Comparison of ENCODE assay signal across 8 mouse cellular contexts in the genomic region with DNA sequence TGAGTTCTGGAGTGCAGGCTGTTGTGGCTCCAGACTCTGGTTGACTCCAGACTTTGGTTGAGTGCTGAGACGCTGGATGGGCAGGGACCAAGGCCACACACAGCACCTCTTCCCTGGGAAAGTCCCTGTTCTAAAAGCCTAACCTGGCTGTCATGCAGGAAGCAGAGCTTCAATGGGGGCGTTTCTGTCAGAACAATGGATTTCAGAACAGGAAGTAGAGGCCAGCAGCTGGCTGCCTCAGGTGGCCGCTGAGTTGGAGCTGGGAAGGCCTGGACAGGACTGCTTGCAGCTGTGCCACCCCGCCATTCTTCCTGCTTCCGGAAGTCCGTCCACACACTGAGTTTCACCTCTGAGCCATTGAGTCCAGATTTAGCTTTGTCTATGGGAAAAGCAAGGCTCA. TPM values are rescaled to one million over a fixed set of nuclear protein-coding genes. Genes with fewer than 3 reads are reported as not detected.
DNase-seq lines count a peak whose midpoint lies in the region; ATAC-seq and TF ChIP-seq lines count a peak whose summit lies in the region.

No protein-coding gene starts in this region.

- H3K27me3 ChIP-seq in embryonic facial prominence, embryonic 15.5 days, result no peaks in the 10 kb centered on the region
- H3K27me3 ChIP-seq in hindbrain, embryonic 15.5 days, result no peaks in the 10 kb centered on the region
- H3K27me3 ChIP-seq in limb, embryonic 15.5 days, result no peaks in the 10 kb centered on the region
- no peaks in the 10 kb centered on the region for H3K27me3 ChIP-seq in forebrain, embryonic 15.5 days

- no peak overlapping the region for H3K4me3 ChIP-seq in layer of hippocampus, adult 2 months
- H3K4me3 ChIP-seq in embryonic facial prominence, embryonic 15.5 days (replicated peaks), result no peak overlapping the region
- no peak overlapping the region for H3K4me3 ChIP-seq in hindbrain, embryonic 15.5 days
- H3K4me3 ChIP-seq in limb, embryonic 15.5 days, result no peak overlapping the region
- H3K4me3 ChIP-seq in forebrain, embryonic 15.5 days, result no peak overlapping the region

- peak overlapping the region; percentile 36 for H3K27ac ChIP-seq in layer of hippocampus, adult 2 months
- H3K27ac ChIP-seq in embryonic facial prominence, embryonic 15.5 days (replicated peaks), result peak overlapping the region; percentile 36; the same call in 1 of the 2 replicates
- no peak overlapping the region for H3K27ac ChIP-seq in hindbrain, embryonic 15.5 days (replicated peaks)
- H3K27ac ChIP-seq in limb, embryonic 15.5 days, result 0 out of 2 replicates have a peak overlapping the region, but pooled peaks have one; percentile 24
- H3K27ac ChIP-seq in forebrain, embryonic 15.5 days (replicated peaks), result no peak overlapping the region

- no peak overlapping the region for H3K4me2 ChIP-seq in embryonic facial prominence, embryonic 15.5 days (replicated peaks)
- H3K4me2 ChIP-seq in hindbrain, embryonic 15.5 days, result 0 out of 2 replicates have a peak overlapping the region, but pooled peaks have one; percentile 4
- H3K4me2 ChIP-seq in limb, embryonic 15.5 days, result no peak overlapping the region
- H3K4me2 ChIP-seq in forebrain, embryonic 15.5 days (replicated peaks), result no peak overlapping the region

- H3K36me3 ChIP-seq in embryonic facial prominence, embryonic 15.5 days, result peaks cover 4% of the 10 kb centered on the region; the same call in 1 of the 2 replicates
- H3K36me3 ChIP-seq in hindbrain, embryonic 15.5 days, result no peaks in the 10 kb centered on the region; the same call in 1 of the 2 replicates
- H3K36me3 ChIP-seq in limb, embryonic 15.5 days, result peaks cover 16% of the 10 kb centered on the region; the same call in 1 of the 2 replicates
- 0 out of 2 replicates have a peak, but pooled peaks cover 2% of the 10 kb centered on the region for H3K36me3 ChIP-seq in forebrain, embryonic 15.5 days

- H3K9ac ChIP-seq in embryonic facial prominence, embryonic 15.5 days, result no peak overlapping the region
- no peak overlapping the region for H3K9ac ChIP-seq in hindbrain, embryonic 15.5 days
- H3K9ac ChIP-seq in limb, embryonic 15.5 days, result no peak overlapping the region
- H3K9ac ChIP-seq in forebrain, embryonic 15.5 days (replicated peaks), result no peak overlapping the region

- 50% methylated on average over 6 of the region's 6 CpGs for WGBS in embryonic facial prominence, embryonic 15.5 days
- WGBS in hindbrain, embryonic 15.5 days, result 63% methylated on average over 6 of the region's 6 CpGs
- WGBS in limb, embryonic 15.5 days, result 73% methylated on average over 6 of the region's 6 CpGs
- 64% methylated on average over 6 of the region's 6 CpGs for WGBS in forebrain, embryonic 15.5 days

- no peak for TF ChIP-seq CTCF in layer of hippocampus, adult 2 months (conservative IDR thresholded peaks at IDR 0.05)

- ATAC-seq in embryonic facial prominence, embryonic 15.5 days (ENCODE audit: insufficient number of reproducible peaks, low FRiP score, low TSS enrichment, low read depth), result 0 out of 2 replicates have a peak, but pooled peaks have one; percentile 24
- ATAC-seq in hindbrain, embryonic 15.5 days (ENCODE audit: low FRiP score, low read depth), result no peak
- ATAC-seq in limb, embryonic 15.5 days (ENCODE audit: insufficient number of reproducible peaks, low FRiP score, low TSS enrichment, low read depth), result no peak
- no peak for ATAC-seq in megakaryocyte progenitor cell, adult 5-6 weeks (replicated peaks; ENCODE audit: poor library complexity)
- no peak for ATAC-seq in forebrain, embryonic 15.5 days (replicated peaks)

- DNase-seq in layer of hippocampus, adult 2 months (ENCODE audit: low spot score in 2 of 2), result no peak
- no peak for DNase-seq in layer of hippocampus, adult 8-10 months (ENCODE audit: low spot score in 2 of 2)
- DNase-seq in thymus, postnatal 25 days, result no peak

- H3K9me3 ChIP-seq in embryonic facial prominence, embryonic 15.5 days (replicated peaks), result no peaks in the 10 kb centered on the region
- H3K9me3 ChIP-seq in hindbrain, embryonic 15.5 days, result no peaks in the 10 kb centered on the region
- no peaks in the 10 kb centered on the region for H3K9me3 ChIP-seq in limb, embryonic 15.5 days
- no peaks in the 10 kb centered on the region for H3K9me3 ChIP-seq in forebrain, embryonic 15.5 days

- peaks cover 8% of the 10 kb centered on the region; the same call in 1 of the 2 replicates for H3K4me1 ChIP-seq in embryonic facial prominence, embryonic 15.5 days
- H3K4me1 ChIP-seq in hindbrain, embryonic 15.5 days (replicated peaks), result peaks cover 16% of the 10 kb centered on the region
- H3K4me1 ChIP-seq in limb, embryonic 15.5 days, result peaks cover 3% of the 10 kb centered on the region; the same call in 1 of the 2 replicates
- H3K4me1 ChIP-seq in forebrain, embryonic 15.5 days, result peaks cover 6% of the 10 kb centered on the region; the same call in 1 of the 2 replicates

RNA-seq across cellular contexts. Expression of a gene that starts 7.6 kb away (rescaled TPM):
- total RNA-seq in layer of hippocampus, adult 2 months (2021), result 1 to 10 TPM; 5.4 to 7.0 TPM
- total RNA-seq in layer of hippocampus, adult 8-10 months (2022), result 1 to 10 TPM; 5.3 to 6.4 (median 5.9) TPM
- polyA plus RNA-seq in embryonic facial prominence, embryonic 15.5 days (2015; fragmentation: Nextera tagmentation; extraction: Ambion mirVana), result 13.9 and 14.5 TPM in 2 replicates
- 9.5 and 10.7 TPM in 2 replicates for polyA plus RNA-seq in hindbrain, embryonic 15.5 days (2015; fragmentation: Nextera tagmentation; extraction: Ambion mirVana)
- 11.3 and 13.1 TPM in 2 replicates for polyA plus RNA-seq in limb, embryonic 15.5 days (2015; fragmentation: Nextera tagmentation; extraction: Ambion mirVana)
- total RNA-seq in megakaryocyte progenitor cell, adult 5-6 weeks (2015), result 1.5 and 2.2 TPM in 2 replicates
- total RNA-seq in megakaryocyte progenitor cell, adult 5-6 weeks (2017), result 0.91 and 2.8 TPM in 2 replicates
- 9.0 and 10.0 TPM in 2 replicates for polyA plus RNA-seq in forebrain, embryonic 15.5 days (2015; fragmentation: Nextera tagmentation; extraction: Ambion mirVana)

RNA-seq across cellular contexts. Expression of a gene that starts 13.9 kb away (rescaled TPM):
- 10 to 100 TPM; 40.6 to 41.1 TPM for total RNA-seq in layer of hippocampus, adult 2 months (2021)
- total RNA-seq in layer of hippocampus, adult 8-10 months (2022), result 10 to 100 TPM; 34.7 to 42.6 (median 40.1) TPM
- polyA plus RNA-seq in embryonic facial prominence, embryonic 15.5 days (2015; fragmentation: Nextera tagmentation; extraction: Ambion mirVana), result 102 and 108 TPM in 2 replicates
- polyA plus RNA-seq in hindbrain, embryonic 15.5 days (2015; fragmentation: Nextera tagmentation; extraction: Ambion mirVana), result 76.2 and 78.6 TPM in 2 replicates
- polyA plus RNA-seq in limb, embryonic 15.5 days (2015; fragmentation: Nextera tagmentation; extraction: Ambion mirVana), result 108 and 119 TPM in 2 replicates
- total RNA-seq in megakaryocyte progenitor cell, adult 5-6 weeks (2015), result 55.1 and 56.1 TPM in 2 replicates
- 50.4 and 57.1 TPM in 2 replicates for total RNA-seq in megakaryocyte progenitor cell, adult 5-6 weeks (2017)
- polyA plus RNA-seq in forebrain, embryonic 15.5 days (2015; fragmentation: Nextera tagmentation; extraction: Ambion mirVana), result 59.7 and 63.2 TPM in 2 replicates

RNA-seq across cellular contexts. Expression of a gene that starts 29.7 kb away (rescaled TPM):
- 100 to 1,000 TPM; 125 to 133 TPM for total RNA-seq in layer of hippocampus, adult 2 months (2021)
- total RNA-seq in layer of hippocampus, adult 8-10 months (2022), result 100 to 1,000 TPM; 116 to 118 (median 117) TPM
- polyA plus RNA-seq in embryonic facial prominence, embryonic 15.5 days (2015; fragmentation: Nextera tagmentation; extraction: Ambion mirVana), result 4.2 and 4.6 TPM in 2 replicates
- 17.4 and 19.2 TPM in 2 replicates for polyA plus RNA-seq in hindbrain, embryonic 15.5 days (2015; fragmentation: Nextera tagmentation; extraction: Ambion mirVana)
- 2.3 and 3.3 TPM in 2 replicates for polyA plus RNA-seq in limb, embryonic 15.5 days (2015; fragmentation: Nextera tagmentation; extraction: Ambion mirVana)
- total RNA-seq in megakaryocyte progenitor cell, adult 5-6 weeks (2015), result 1.8 and 2.2 TPM in 2 replicates
- 3.2 and 4.9 TPM in 2 replicates for total RNA-seq in megakaryocyte progenitor cell, adult 5-6 weeks (2017)
- 13.6 and 14.2 TPM in 2 replicates for polyA plus RNA-seq in forebrain, embryonic 15.5 days (2015; fragmentation: Nextera tagmentation; extraction: Ambion mirVana)

RNA-seq across cellular contexts. Expression of a gene that starts 48.0 kb away (rescaled TPM):
- total RNA-seq in layer of hippocampus, adult 2 months (2021), result 1 to 10 TPM in 1 of 2 experiments, under 1 TPM in 1; 0.77 to 1.6 TPM
- total RNA-seq in layer of hippocampus, adult 8-10 months (2022), result 1 to 10 TPM in 1 of 4 experiments, under 1 TPM in 3; 0.55 to 1.1 (median 0.74) TPM
- polyA plus RNA-seq in embryonic facial prominence, embryonic 15.5 days (2015; fragmentation: Nextera tagmentation; extraction: Ambion mirVana), result 1.4 and 1.8 TPM in 2 replicates
- polyA plus RNA-seq in hindbrain, embryonic 15.5 days (2015; fragmentation: Nextera tagmentation; extraction: Ambion mirVana), result 0.33 and 0.62 TPM in 2 replicates
- 0.55 and 1.7 TPM in 2 replicates for polyA plus RNA-seq in limb, embryonic 15.5 days (2015; fragmentation: Nextera tagmentation; extraction: Ambion mirVana)
- 1.6 and 3.6 TPM in 2 replicates for total RNA-seq in megakaryocyte progenitor cell, adult 5-6 weeks (2015)
- 1.4 and 4.7 TPM in 2 replicates for total RNA-seq in megakaryocyte progenitor cell, adult 5-6 weeks (2017)
- 0.13 and 0.19 TPM in 2 replicates for polyA plus RNA-seq in forebrain, embryonic 15.5 days (2015; fragmentation: Nextera tagmentation; extraction: Ambion mirVana)

RNA-seq across cellular contexts. Expression of a gene that starts 48.9 kb away (rescaled TPM):
- total RNA-seq in layer of hippocampus, adult 2 months (2021), result 10 to 100 TPM; 65.3 to 66.1 TPM
- 10 to 100 TPM; 54.5 to 65.5 (median 60.5) TPM for total RNA-seq in layer of hippocampus, adult 8-10 months (2022)
- polyA plus RNA-seq in embryonic facial prominence, embryonic 15.5 days (2015; fragmentation: Nextera tagmentation; extraction: Ambion mirVana), result 37.1 and 40.9 TPM in 2 replicates
- 25.6 and 28.8 TPM in 2 replicates for polyA plus RNA-seq in hindbrain, embryonic 15.5 days (2015; fragmentation: Nextera tagmentation; extraction: Ambion mirVana)
- 33.6 and 34.6 TPM in 2 replicates for polyA plus RNA-seq in limb, embryonic 15.5 days (2015; fragmentation: Nextera tagmentation; extraction: Ambion mirVana)
- 27.0 and 31.0 TPM in 2 replicates for total RNA-seq in megakaryocyte progenitor cell, adult 5-6 weeks (2015)
- total RNA-seq in megakaryocyte progenitor cell, adult 5-6 weeks (2017), result 15.7 and 19.9 TPM in 2 replicates
- polyA plus RNA-seq in forebrain, embryonic 15.5 days (2015; fragmentation: Nextera tagmentation; extraction: Ambion mirVana), result 30.7 and 31.2 TPM in 2 replicates

Comparison
In these comparisons a context has a peak if more than half of its experiments do, and no peak if none do; other contexts are left out.
1. H3K27ac ChIP-seq: peak in layer of hippocampus, adult 2 months (single experiment), embryonic facial prominence, embryonic 15.5 days (single experiment) and limb, embryonic 15.5 days (single experiment); none in hindbrain, embryonic 15.5 days (single experiment) and forebrain, embryonic 15.5 days (single experiment).